Mouse (Mus musculus): ENCODE measurements at regions not wholly inside any gene's neighbourhood (a gene's known extent, or its start where the extent isn't known, plus 50 kb on each side); places are given as distances from the start of the nearest gene placed in this dataset.

GRCm38 (mm10) chr3:50882249-50882733, 342.0 kb upstream of the Noct start:
- no peak for ATAC-seq (replicated peaks; ENCODE audit: low read depth, poor library complexity, severe bottlenecking)

GRCm38 (mm10) chr3:50886336-50886735, 337.9 kb upstream of the Noct start:
- ATAC-seq (replicated peaks; ENCODE audit: low read depth, poor library complexity, severe bottlenecking): no peak

- ATAC-seq (replicated peaks; ENCODE audit: low read depth, poor library complexity, severe bottlenecking): 0 out of 2 replicates have a peak, but pooled peaks have one; percentile 32
Observed at GRCm38 (mm10) chr3:50887002-50887401, 337.2 kb upstream of the Noct start.

- ATAC-seq (replicated peaks; ENCODE audit: low read depth, poor library complexity, severe bottlenecking): no peak
Observed at GRCm38 (mm10) chr3:50888571-50889210, 335.6 kb upstream of the Noct start.

GRCm38 (mm10) chr3:50890537-50890936, 333.7 kb upstream of the Noct start:
- ATAC-seq (replicated peaks; ENCODE audit: low read depth, poor library complexity, severe bottlenecking): no peak

GRCm38 (mm10) chr3:50898179-50898578, 326.1 kb upstream of the Noct start:
- no peak for ATAC-seq (replicated peaks; ENCODE audit: low read depth, poor library complexity, severe bottlenecking)

GRCm38 (mm10) chr3:50899830-50900350, 324.4 kb upstream of the Noct start:
- ATAC-seq (replicated peaks; ENCODE audit: low read depth, poor library complexity, severe bottlenecking): no peak

GRCm38 (mm10) chr3:50900566-50900965, 323.7 kb upstream of the Noct start:
- no peak for ATAC-seq (replicated peaks; ENCODE audit: low read depth, poor library complexity, severe bottlenecking)

GRCm38 (mm10) chr3:50901321-50901720, 322.9 kb upstream of the Noct start:
- no peak for ATAC-seq (replicated peaks; ENCODE audit: low read depth, poor library complexity, severe bottlenecking)

- ATAC-seq (replicated peaks; ENCODE audit: low read depth, poor library complexity, severe bottlenecking): no peak
Observed at GRCm38 (mm10) chr3:50902933-50903332, 321.3 kb upstream of the Noct start.

- ATAC-seq (replicated peaks; ENCODE audit: low read depth, poor library complexity, severe bottlenecking): no peak
Observed at GRCm38 (mm10) chr3:50904716-50905116, 319.5 kb upstream of the Noct start.

- ATAC-seq (replicated peaks; ENCODE audit: low read depth, poor library complexity, severe bottlenecking): no peak
Observed at GRCm38 (mm10) chr3:50905274-50905992, 318.8 kb upstream of the Noct start.

- peak; percentile 97 for ATAC-seq (replicated peaks; ENCODE audit: low read depth, poor library complexity, severe bottlenecking)
Observed at GRCm38 (mm10) chr3:50905993-50906831, 318.0 kb upstream of the Noct start.

- no peak for ATAC-seq (replicated peaks; ENCODE audit: low read depth, poor library complexity, severe bottlenecking)
Observed at GRCm38 (mm10) chr3:50912980-50913518, 311.2 kb upstream of the Noct start.

- ATAC-seq (replicated peaks; ENCODE audit: low read depth, poor library complexity, severe bottlenecking): no peak
Observed at GRCm38 (mm10) chr3:50914866-50915365, 309.3 kb upstream of the Noct start.

- no peak for ATAC-seq (replicated peaks; ENCODE audit: low read depth, poor library complexity, severe bottlenecking)
Observed at GRCm38 (mm10) chr3:50916305-50916854, 307.9 kb upstream of the Noct start.

GRCm38 (mm10) chr3:50922347-50922746, 301.9 kb upstream of the Noct start:
- ATAC-seq (replicated peaks; ENCODE audit: low read depth, poor library complexity, severe bottlenecking): no peak

GRCm38 (mm10) chr3:50922832-50923231, 301.4 kb upstream of the Noct start:
- no peak for ATAC-seq (replicated peaks; ENCODE audit: low read depth, poor library complexity, severe bottlenecking)

GRCm38 (mm10) chr3:50923327-50923726, 300.9 kb upstream of the Noct start:
- no peak for ATAC-seq (replicated peaks; ENCODE audit: low read depth, poor library complexity, severe bottlenecking)

- no peak for ATAC-seq (replicated peaks; ENCODE audit: low read depth, poor library complexity, severe bottlenecking)
Observed at GRCm38 (mm10) chr3:50927318-50927717, 296.9 kb upstream of the Noct start.

Data from common myeloid progenitor, adult 5-6 weeks (primary cell).